Mouse (Mus musculus) urinary bladder, postnatal 10 days (tissue): ENCODE results near the gene Pnmal1.
"Not testable (repeated sequence)": the region's sequence is repeated elsewhere in the genome, so short reads cannot be mapped to it uniquely, and the experiment has no call there.

Experiments used
- DNase-seq: peaks from one replicate; pipeline ENCODE4 v3.0.0; 2022; ENCODE audit warnings: low spot score

Pnmal1 gene

GRCm38 (mm10) chr7:16950861-16951635, 8.4 kb upstream of the Pnmal1 start:
- DNase-seq = no peak

DNA sequence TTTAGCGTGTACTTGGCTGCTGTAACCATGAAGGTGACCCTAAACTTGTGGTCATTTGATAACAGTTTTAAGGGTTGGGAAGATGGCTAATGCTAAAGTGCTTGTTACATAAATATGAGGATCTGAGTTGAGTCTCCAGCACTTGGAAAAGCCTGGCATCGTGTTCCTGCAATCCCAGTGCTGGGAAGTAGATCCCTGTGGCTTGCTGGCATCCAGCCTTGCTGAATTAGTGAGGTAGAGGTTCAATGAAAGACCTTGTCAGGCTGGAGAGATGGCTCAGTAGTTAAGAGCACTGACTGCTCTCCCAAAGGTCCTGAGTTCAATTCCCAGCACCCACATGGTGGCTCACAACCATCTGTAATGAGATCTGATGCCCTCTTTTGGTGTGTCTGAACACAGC, 5.7 kb upstream of the Pnmal1 start:
- DNase-seq = not testable (repeated sequence)

- DNase-seq = no peak
These were observed 3.8 kb upstream of the Pnmal1 start for GRCm38 (mm10) chr7:16955712-16956111.

DNA sequence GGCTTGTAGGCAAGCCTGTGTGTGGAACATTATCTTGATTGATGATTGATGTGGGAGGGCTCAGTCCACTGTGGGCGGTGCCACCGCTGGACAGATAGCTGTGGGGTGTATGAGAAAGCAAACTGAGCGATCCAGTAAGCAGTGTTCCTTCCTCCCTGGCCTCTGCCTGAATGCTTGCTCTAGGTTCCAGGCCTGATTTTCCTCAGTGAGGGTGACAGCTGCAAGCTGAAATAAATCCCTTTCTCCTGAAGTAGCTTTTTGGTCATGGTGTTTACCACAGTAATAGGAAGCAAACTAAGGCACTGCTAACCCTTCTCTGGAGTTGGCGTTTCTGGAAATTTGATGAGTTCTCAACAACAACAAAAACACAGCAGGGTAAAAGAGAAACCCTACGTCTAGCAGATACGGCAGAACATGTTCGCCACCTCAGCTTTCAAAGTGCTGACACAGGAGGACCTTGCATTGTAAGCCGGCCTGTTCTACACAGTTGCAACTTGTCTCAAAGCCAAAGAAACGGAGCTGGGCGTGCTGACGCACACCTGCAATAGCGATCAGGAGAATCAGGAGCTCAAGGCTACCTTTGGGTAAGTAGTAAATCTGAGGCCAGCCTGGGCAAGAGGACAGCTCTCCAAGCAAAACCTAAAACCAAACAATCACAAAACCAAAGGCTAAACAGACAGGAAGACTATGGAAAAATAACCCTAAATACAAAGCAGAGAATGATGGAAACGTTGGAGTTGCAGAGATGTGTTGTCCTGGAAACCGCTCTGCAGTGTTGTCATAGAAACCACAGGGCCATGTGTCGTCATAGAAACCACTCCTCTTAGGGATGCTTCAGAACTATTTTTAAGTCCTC, 2.8 kb upstream of the Pnmal1 start:
- no peak for DNase-seq

- no peak for DNase-seq
These were observed 2.2 kb downstream of the Pnmal1 start for GRCm38 (mm10) chr7:16961678-16962077.

DNA sequence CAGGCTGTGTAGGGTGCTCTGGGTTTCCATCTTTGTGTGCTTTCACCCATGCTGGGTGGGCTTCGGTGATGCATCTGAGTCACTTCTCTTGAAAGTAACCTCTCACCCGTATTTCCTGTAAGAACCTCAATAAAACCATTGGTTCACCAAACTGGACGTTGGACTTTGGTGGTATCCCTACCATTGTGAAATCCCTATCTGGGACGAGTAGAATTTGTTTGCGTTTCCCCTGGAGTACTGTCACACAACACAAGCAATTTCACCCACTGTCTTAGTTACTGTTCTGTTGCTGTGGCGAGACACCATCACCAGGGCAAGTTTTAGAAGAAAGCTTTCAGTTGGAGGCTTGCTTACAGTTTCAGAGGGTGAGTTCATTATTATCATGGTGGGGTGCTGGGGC, 8.9 kb downstream of the Pnmal1 start:
- DNase-seq = no peak

GRCm38 (mm10) chr7:16971160-16971559, 11.7 kb downstream of the Pnmal1 start:
- no peak for DNase-seq

GRCm38 (mm10) chr7:16974018-16974417, 14.5 kb downstream of the Pnmal1 start:
- DNase-seq = no peak

DNA sequence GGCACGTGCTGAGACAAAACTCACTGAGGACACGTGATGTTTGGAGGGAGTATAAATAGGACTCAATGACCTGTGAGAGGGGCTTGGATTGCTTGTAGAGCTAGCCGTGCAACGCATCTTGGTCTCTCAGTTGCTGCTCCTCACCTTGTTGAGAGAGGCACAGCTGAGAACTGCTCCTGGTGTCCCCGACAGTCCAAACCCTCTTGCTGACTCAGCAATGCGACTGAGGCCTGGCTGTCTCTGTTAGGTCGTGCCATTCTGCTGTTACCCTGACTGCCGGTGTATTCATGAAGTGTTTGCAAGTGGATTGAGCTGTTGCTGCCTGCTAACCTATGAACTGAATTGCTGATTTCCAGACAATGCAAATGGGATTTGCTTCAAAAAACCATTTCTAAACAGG, 16.8 kb downstream of the Pnmal1 start:
- DNase-seq = no peak

- no peak for DNase-seq
These were observed 18.7 kb downstream of the Pnmal1 start for GRCm38 (mm10) chr7:16978173-16978572.

- DNase-seq = no peak
These were observed 19.1 kb downstream of the Pnmal1 start for GRCm38 (mm10) chr7:16978593-16978992.

- no peak for DNase-seq
These were observed 20.9 kb downstream of the Pnmal1 start for GRCm38 (mm10) chr7:16980348-16980747.

GRCm38 (mm10) chr7:16982859-16983568, 23.5 kb downstream of the Pnmal1 start, which contains the start of gene Gm42372:
Gm42372 (plus strand) TSS chr7:16983086.
- no peak for DNase-seq

- no peak for DNase-seq
These were observed 28.2 kb downstream of the Pnmal1 start for GRCm38 (mm10) chr7:16987541-16988149.

DNA sequence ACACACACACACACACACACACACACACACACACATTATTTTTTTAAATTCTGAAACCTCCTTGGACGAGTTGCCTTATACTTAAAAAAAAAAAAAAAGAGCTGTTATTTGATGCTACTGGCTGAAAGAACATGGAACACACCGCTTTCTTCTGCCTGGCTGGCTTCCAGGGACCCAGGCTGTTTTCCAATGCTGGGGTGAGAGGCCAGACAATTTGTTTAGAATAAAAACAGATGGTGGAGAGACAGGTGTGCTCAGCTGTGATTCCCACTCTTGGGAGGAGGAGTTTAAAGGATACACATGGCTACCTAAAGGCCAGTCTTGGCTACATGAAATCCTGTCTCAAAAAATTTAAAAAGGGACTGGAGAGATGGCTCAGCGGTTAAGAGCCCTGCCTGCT, 28.9 kb downstream of the Pnmal1 start:
- no peak for DNase-seq

- no peak for DNase-seq
These were observed 30.7 kb downstream of the Pnmal1 start for GRCm38 (mm10) chr7:16990006-16990744.

DNA sequence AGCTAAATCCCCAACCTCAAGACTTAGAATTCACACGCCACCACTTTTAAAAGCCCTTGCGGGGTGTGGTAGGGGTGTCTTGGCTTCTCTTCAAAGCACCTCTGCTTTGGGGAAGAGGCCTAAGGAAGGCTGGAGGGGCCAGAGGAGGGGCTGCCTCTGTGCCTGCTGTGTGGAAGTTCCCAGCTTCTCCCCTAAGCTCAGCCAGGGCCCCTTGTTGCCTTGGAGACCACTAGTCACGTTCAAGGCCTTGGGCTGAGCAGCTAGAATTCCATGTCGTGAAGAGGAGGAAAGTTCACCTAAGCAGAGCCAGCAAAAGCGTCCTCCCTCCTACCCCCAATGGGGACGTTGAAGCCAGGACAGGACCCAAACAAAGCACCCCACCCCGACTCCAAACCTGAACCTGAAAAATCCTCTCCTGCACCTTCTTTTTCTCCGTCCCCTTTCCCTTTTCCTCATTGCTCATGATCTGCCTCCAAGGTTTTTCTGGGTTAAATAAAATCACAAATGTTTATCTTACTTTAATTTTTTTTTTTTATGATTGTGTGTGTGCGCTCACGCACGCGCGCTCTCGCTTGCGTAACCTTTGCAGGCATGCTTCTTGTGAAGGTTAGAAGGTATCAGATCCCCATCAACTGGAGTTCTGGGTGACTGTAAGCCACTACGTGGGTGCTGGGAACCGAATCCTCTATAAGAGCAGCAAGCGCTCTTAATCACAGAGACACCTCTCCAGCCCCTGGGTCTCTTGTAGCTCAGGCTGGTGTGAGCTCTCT, 32.4 kb downstream of the Pnmal1 start:
- no peak for DNase-seq

DNA sequence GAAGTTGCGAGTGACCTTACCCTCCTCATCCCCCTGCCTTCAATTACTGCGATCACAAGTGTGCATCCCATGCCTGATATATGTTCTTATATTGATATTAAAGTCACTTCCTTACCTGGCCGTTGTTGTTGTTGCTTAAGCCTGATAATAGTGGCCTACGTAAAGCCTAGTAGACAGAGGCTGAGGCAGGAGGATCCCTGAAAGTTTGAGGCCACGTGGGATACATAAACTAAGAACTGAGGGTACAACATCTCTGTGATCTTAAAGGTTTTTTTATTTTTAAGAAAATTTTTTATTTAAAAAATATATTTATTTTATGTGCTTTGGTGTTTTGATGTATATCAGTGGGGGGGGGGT, 33.0 kb downstream of the Pnmal1 start, which contains the start of gene Ccdc8:
Ccdc8 (plus strand) TSS at position 258 of the 357 bp plus-strand sequence.
- no peak for DNase-seq

- peak; percentile 47 for DNase-seq
These were observed 34.3 kb downstream of the Pnmal1 start for GRCm38 (mm10) chr7:16993651-16994399.

DNA sequence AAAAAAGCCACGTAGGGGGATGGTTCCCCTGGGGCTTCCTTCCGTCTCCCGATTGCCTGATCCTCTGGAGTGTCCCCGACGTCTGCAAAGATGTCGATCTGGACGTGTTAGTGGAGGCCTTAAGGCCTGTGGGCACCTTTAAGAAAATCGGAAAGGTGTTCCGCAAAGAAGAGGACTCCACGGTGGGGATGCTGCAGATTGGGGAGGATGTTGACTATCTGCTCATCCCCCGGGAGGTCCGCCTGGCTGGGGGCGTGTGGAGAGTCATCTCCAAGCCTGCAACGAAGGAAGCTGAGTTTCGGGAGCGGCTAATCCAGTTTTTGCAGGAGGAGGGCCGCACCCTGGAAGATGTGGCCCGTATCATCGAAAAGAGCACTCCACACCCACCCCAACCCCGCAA, 34.9 kb downstream of the Pnmal1 start:
- no peak for DNase-seq
